Mouse (Mus musculus): ENCODE data around the gene Itga2.

Gene Itga2

GRCm38 (mm10) chr13:114878667-114879066 lies 53.2 kb downstream of the Itga2 start:
- no peak for DNase-seq

GRCm38 (mm10) chr13:114876005-114876520 lies 55.8 kb downstream of the Itga2 start:
- no peak for DNase-seq

GRCm38 (mm10) chr13:114874738-114875137 lies 57.2 kb downstream of the Itga2 start:
- DNase-seq: no peak

GRCm38 (mm10) chr13:114857525-114857924 lies 74.4 kb downstream of the Itga2 start:
- DNase-seq: no peak

- no peak for DNase-seq
Observed at GRCm38 (mm10) chr13:114856269-114856627, 75.7 kb downstream of the Itga2 start.

GRCm38 (mm10) chr13:114855573-114856268 lies 76.2 kb downstream of the Itga2 start:
- no peak for DNase-seq

- no peak for DNase-seq
Observed at GRCm38 (mm10) chr13:114854428-114854827, 77.5 kb downstream of the Itga2 start.

GRCm38 (mm10) chr13:114854023-114854422 lies 77.9 kb downstream of the Itga2 start:
- DNase-seq: no peak

- DNase-seq: no peak
Observed at GRCm38 (mm10) chr13:114853152-114853551, 78.7 kb downstream of the Itga2 start.

- no peak for DNase-seq
Observed at GRCm38 (mm10) chr13:114852264-114853111, 79.4 kb downstream of the Itga2 start.

- no peak for DNase-seq
Observed at GRCm38 (mm10) chr13:114848945-114849344, 83.0 kb downstream of the Itga2 start.

GRCm38 (mm10) chr13:114845804-114846203 lies 86.1 kb downstream of the Itga2 start:
- no peak for DNase-seq

- no peak for DNase-seq
Observed at GRCm38 (mm10) chr13:114843318-114843717, 88.6 kb downstream of the Itga2 start.

GRCm38 (mm10) chr13:114840545-114840944 lies 91.4 kb downstream of the Itga2 start:
- no peak for DNase-seq

GRCm38 (mm10) chr13:114839098-114839497 lies 92.8 kb downstream of the Itga2 start:
- DNase-seq: no peak

GRCm38 (mm10) chr13:114838535-114838990 lies 93.3 kb downstream of the Itga2 start:
- peak; percentile 86 to 92 for DNase-seq

GRCm38 (mm10) chr13:114837061-114837460 lies 94.8 kb downstream of the Itga2 start:
- DNase-seq: no peak

- DNase-seq: no peak
Observed at GRCm38 (mm10) chr13:114834580-114834979, 97.3 kb downstream of the Itga2 start.

- DNase-seq: no peak
Observed at GRCm38 (mm10) chr13:114833351-114833750, 98.5 kb downstream of the Itga2 start.

- DNase-seq: no peak
Observed at GRCm38 (mm10) chr13:114832761-114833160, 99.1 kb downstream of the Itga2 start.

- DNase-seq: no peak
Observed at GRCm38 (mm10) chr13:114831367-114831833, 100.5 kb downstream of the Itga2 start.

- DNase-seq: no peak
Observed at GRCm38 (mm10) chr13:114825377-114825855, 106.5 kb downstream of the Itga2 start.

- no peak for DNase-seq
Observed at GRCm38 (mm10) chr13:114822871-114823270, 109.0 kb downstream of the Itga2 start.
